Mouse (Mus musculus) liver, embryonic 14.5 days (tissue): ENCODE results near the gene Mthfsl.
"Not testable (repeated sequence)": the region's sequence is repeated elsewhere in the genome, so short reads cannot be mapped to it uniquely, and the experiment has no call there.

Experiments used
- CTCF ChIP-seq: IDR thresholded peaks from 2 replicates; pipeline ENCODE4 v1.5.1; 2016; ENCODE audit warnings: antibody characterized with exemption, low read depth, control low read depth
- EP300 ChIP-seq: IDR thresholded peaks from 2 replicates; pipeline ENCODE4 v1.6.1; 2016; ENCODE audit warnings: antibody characterized with exemption, low read depth

GRCm38 (mm10) chr9:88710439-88710838 is 9.7 kb downstream of the Mthfsl start:
- TF ChIP-seq CTCF, EP300: not testable (repeated sequence)
